Mouse (Mus musculus): ENCODE measurements around the gene Itih5. TPM values are rescaled to one million over a fixed set of nuclear protein-coding genes. Genes with fewer than 3 reads are reported as not detected.

The Itih5 gene
- total RNA-seq, 1 experiment from 2014 or later = 19.9 TPM

GRCm38 (mm10) chr2:10253351-10253750 is 100.0 kb downstream of the Itih5 start:
- ATAC-seq (replicated peaks; ENCODE audit: low read depth, poor library complexity, severe bottlenecking) = no peak

GRCm38 (mm10) chr2:10256949-10257348 is 103.6 kb downstream of the Itih5 start:
- no peak for ATAC-seq (replicated peaks; ENCODE audit: low read depth, poor library complexity, severe bottlenecking)

DNA sequence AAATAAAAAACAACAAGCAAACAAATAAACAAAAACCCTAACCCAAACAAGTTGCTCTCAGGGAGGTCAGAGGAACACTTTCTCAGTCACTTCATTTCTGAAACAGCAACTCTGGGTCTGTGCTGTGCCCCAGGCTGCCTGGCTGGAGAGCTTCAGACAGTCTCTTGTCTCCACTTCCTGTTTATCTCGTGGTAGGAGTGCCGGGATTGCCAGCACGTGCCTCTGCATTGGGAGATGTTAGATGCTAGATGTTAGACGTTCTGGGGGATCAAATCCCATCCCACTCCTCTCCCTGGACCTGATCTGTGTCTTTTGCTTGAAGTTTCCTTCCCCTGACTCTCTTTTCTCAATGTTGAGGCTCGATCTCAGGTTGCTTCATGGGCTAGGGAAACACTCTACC is 104.9 kb downstream of the Itih5 start:
- peak; percentile 39; the same call in 1 of the 2 replicates for ATAC-seq (replicated peaks; ENCODE audit: low read depth, poor library complexity, severe bottlenecking)

GRCm38 (mm10) chr2:10260109-10260508 is 106.7 kb downstream of the Itih5 start:
- no peak for ATAC-seq (replicated peaks; ENCODE audit: low read depth, poor library complexity, severe bottlenecking)

DNA sequence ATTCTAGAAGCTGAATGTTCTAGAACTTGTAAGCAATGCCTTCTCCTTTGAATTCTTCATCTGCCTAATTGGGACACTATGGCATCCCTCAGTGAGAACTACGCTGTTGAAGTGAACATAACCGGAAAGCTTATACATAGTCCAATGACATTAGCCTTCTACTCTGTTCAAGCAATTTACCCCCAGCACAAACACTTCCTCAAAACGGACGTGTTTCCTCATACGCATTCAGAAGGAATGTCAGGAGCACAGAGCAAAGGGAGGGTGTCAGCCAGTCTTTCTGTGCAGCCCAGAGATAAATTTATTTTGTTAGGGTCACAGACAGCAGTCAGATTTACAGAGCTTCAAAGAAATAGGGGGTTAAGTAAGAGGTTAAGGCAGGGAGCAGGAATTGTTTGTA is 108.0 kb downstream of the Itih5 start:
- ATAC-seq (replicated peaks; ENCODE audit: low read depth, poor library complexity, severe bottlenecking) = no peak

DNA sequence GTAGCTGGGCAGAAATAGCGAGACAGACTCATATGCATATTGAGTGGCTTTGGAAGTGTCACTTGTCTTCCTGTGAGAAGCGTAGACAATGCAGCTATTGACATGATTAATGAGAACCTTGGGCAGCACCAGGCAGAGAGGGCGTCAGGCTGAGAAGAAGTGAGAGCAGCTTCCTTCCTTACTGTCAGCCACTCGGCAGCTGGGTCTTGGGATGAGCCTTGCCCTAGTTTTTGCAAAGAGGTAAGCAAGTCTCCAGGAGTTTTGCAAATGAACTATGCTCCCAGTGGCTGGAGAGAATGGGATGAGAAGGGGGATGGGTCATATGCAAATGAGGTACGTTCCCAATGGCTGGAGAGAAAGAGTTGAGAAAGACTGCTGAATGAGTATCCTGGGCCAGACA is 109.4 kb downstream of the Itih5 start:
- peak; percentile 62 for ATAC-seq (replicated peaks; ENCODE audit: low read depth, poor library complexity, severe bottlenecking)

DNA sequence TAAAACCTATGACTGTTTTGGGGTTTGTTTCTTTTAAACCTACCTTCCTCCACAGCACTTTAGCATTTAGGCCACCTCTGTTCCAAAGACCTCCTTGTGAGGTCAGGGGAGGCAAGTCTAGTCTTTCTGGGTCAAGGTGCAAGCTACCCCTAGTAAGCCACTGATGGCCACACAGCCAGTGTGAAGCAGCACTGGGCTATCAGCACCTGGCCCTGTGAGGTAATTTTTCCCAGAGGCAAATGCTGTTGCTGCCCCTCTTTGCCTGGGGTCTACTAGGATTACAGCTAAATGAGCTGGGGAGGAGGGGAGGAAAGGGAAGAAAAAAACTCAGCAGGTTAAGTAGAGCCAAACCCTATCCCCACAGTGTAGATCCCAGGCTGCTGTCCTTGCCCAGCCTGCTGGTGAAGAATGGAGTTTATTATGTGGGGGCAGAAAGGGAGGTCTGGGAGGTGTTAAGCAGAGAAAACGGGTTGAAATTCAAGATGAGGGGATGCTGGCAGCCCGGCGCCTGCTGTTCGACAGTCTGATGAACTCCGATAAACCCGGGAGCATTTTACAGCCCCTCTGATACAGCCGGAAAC is 110.6 kb downstream of the Itih5 start:
- ATAC-seq (replicated peaks; ENCODE audit: low read depth, poor library complexity, severe bottlenecking) = no peak

- no peak for ATAC-seq (replicated peaks; ENCODE audit: low read depth, poor library complexity, severe bottlenecking)
These were observed 112.5 kb downstream of the Itih5 start for GRCm38 (mm10) chr2:10265881-10266280.

- ATAC-seq (replicated peaks; ENCODE audit: low read depth, poor library complexity, severe bottlenecking) = no peak
These were observed 119.3 kb downstream of the Itih5 start for GRCm38 (mm10) chr2:10272604-10273115.

GRCm38 (mm10) chr2:10273541-10274050 is 120.2 kb downstream of the Itih5 start:
- ATAC-seq (replicated peaks; ENCODE audit: low read depth, poor library complexity, severe bottlenecking) = no peak

- peak; percentile 58; the same call in 1 of the 2 replicates for ATAC-seq (replicated peaks; ENCODE audit: low read depth, poor library complexity, severe bottlenecking)
These were observed 122.8 kb downstream of the Itih5 start for GRCm38 (mm10) chr2:10276194-10276593.

GRCm38 (mm10) chr2:10283686-10284085 is 130.3 kb downstream of the Itih5 start:
- no peak for ATAC-seq (replicated peaks; ENCODE audit: low read depth, poor library complexity, severe bottlenecking)

DNA sequence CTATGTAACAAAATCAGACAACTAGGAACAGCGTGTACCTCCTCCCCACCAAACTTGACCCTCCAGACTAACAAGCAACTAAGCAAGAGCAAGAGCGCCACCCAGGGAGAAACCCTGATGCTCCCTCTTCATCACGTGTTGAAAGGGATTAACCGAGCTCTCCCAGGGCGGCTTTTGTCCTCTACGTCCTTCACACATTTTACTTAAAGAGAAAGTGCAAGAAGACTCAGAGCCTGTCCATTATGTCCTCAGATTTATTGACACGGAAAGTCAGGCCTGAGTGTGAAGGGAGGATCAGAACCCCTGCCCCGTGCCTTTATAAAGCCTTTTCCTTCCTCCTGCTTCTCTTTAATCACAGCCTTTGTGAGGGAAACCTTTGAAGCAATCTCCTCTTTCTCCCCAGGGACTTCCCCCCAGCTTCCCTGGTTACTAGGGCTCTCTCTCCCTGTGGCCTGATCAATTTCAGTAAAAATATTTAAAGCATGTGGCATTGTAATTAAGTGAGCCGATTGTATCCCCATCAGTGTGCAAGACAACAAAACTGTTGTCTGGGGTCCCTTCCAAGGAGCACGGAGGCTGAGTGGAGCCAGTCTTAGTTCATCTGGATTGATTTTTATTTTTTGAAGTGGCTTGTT is 131.4 kb downstream of the Itih5 start:
- peak; percentile 58 for ATAC-seq (replicated peaks; ENCODE audit: low read depth, poor library complexity, severe bottlenecking)

GRCm38 (mm10) chr2:10285975-10286374 is 132.6 kb downstream of the Itih5 start:
- ATAC-seq (replicated peaks; ENCODE audit: low read depth, poor library complexity, severe bottlenecking) = no peak

DNA sequence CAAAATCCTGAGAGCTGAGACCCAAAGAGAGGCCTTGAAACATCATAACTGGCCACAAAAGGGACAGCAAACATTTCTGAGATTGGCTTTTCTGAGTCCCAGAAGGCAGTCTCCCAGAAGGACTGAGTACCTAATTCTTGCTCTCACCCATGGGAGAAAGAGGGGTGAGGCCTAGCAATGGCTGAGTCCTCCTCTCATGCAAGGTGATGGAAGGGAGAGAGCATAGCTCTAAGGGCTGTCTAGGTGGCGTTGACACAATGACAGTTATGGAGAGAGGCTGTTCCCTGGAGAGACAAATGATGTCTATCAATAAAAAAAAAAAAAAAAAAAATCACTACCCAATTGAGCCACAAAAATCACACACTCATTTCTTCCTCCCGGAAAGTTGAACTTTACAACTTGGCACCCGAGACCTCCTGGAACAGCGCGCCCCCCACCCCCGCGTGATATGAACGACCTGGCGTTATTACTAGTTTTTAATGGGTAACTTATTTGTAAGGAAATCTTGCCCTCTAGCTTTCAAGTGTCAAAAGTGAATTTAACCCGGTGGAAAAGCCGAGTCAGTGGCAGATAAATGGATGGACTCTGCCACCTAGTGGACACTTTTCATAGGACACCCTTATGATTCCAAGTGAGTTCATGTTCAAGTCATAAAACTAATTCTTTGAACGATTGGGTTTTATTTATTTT is 134.9 kb downstream of the Itih5 start:
- ATAC-seq (replicated peaks; ENCODE audit: low read depth, poor library complexity, severe bottlenecking) = peak; percentile 96

- ATAC-seq (replicated peaks; ENCODE audit: low read depth, poor library complexity, severe bottlenecking) = no peak
These were observed 135.5 kb downstream of the Itih5 start for GRCm38 (mm10) chr2:10288881-10289280.

DNA sequence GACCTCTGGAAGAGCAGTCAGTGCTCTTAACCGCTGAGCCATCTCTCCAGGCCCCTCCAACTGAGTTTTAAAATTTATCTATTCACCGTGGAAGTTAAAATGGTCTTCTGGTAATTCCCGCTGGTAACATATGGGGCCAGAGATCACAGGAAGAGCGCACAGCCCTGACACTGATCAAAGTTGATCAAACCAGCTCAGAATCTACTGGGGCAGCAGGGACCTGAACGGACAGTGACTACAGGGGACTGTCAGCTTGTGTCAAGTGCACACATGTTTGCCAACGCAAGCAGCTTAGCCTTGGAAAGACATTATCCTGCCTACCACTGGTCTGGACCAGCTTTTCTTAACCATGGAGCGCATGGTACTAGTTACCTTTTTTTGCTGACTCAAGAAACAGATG is 136.7 kb downstream of the Itih5 start:
- ATAC-seq (replicated peaks; ENCODE audit: low read depth, poor library complexity, severe bottlenecking) = no peak

GRCm38 (mm10) chr2:10293556-10294206 is 140.3 kb downstream of the Itih5 start:
- ATAC-seq (replicated peaks; ENCODE audit: low read depth, poor library complexity, severe bottlenecking) = 0 out of 2 replicates have a peak, but pooled peaks have one; percentile 49

DNA sequence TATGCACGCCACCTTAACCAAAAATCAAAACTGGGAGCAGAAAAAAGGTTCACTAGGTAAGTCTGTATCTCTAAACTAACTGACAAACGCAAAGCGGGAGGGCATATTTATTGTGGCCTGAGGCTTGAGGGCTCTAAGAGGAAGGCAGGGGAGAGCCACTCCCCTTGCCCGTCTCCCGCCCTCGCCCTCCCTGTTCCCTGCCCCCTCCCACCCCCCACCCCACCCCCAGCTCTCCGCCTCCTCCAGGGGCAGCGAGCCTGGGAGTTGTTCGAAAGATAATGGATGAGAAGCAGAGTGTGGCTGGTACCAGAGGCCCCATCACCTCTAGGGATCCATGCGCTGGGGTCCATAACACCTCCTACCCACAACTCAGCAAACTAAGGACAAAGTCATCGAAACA is 142.5 kb downstream of the Itih5 start:
- ATAC-seq (replicated peaks; ENCODE audit: low read depth, poor library complexity, severe bottlenecking) = 0 out of 2 replicates have a peak, but pooled peaks have one; percentile 43

- ATAC-seq (replicated peaks; ENCODE audit: low read depth, poor library complexity, severe bottlenecking) = peak; percentile 63
These were observed 146.9 kb downstream of the Itih5 start for GRCm38 (mm10) chr2:10300244-10300643.

Measured in common myeloid progenitor, adult 5-6 weeks (primary cell).